Mouse (Mus musculus) neural tube, embryonic 13.5 days (tissue): ENCODE measurements at regions not wholly inside any gene's neighbourhood (a gene's known extent, or its start where the extent isn't known, plus 50 kb on each side); places are given as distances from the start of the nearest gene placed in this dataset.

Experiments
- ATAC-seq: fragments of 200-750 bp; cut with Nextera tagmentation; 2 replicates; pipeline ENCODE4 v1.8.0; 2017; ENCODE audit warnings: low read depth, mild to moderate bottlenecking, moderate TSS enrichment, moderate library complexity
- H3K27ac ChIP-seq: fragments of 300-500 bp; sonication (generic); replicated peaks from 2 replicates; pipeline ENCODE4 v1.5.1; 2015; ENCODE audit warnings: moderate library complexity, mild to moderate bottlenecking, inconsistent platforms
- H3K27me3 ChIP-seq: fragments of 300-500 bp; sonication (generic); 2 replicates; pipeline ENCODE4 v1.6.1; 2015; ENCODE audit warnings: mild to moderate bottlenecking, inconsistent platforms
- H3K36me3 ChIP-seq: fragments of 300-500 bp; sonication (generic); 2 replicates; pipeline ENCODE4 v1.6.1; 2015; ENCODE audit warnings: mild to moderate bottlenecking, inconsistent platforms
- H3K4me1 ChIP-seq: fragments of 300-500 bp; sonication (generic); replicated peaks from 2 replicates; pipeline ENCODE4 v1.6.1; 2015; ENCODE audit warnings: inconsistent platforms
- H3K4me2 ChIP-seq: fragments of 300-500 bp; sonication (generic); 2 replicates; pipeline ENCODE4 v1.6.1; 2015; ENCODE audit warnings: inconsistent platforms, mild to moderate bottlenecking, moderate library complexity
- H3K4me3 ChIP-seq: fragments of 300-500 bp; sonication (generic); 2 replicates; pipeline ENCODE4 v1.5.1; 2015; ENCODE audit warnings: mild to moderate bottlenecking, inconsistent platforms
- H3K9ac ChIP-seq: fragments of 300-500 bp; sonication (generic); 2 replicates; pipeline ENCODE4 v1.6.1; 2015; ENCODE audit warnings: moderate library complexity, mild to moderate bottlenecking, inconsistent platforms
- H3K9me3 ChIP-seq: fragments of 300-500 bp; sonication (generic); 2 replicates; pipeline ENCODE4 v1.6.1; 2016; ENCODE audit warnings: inconsistent platforms
- WGBS: fragments of 180-500 bp; shearing (Covaris S2); methylation state at CpG from one replicate; pipeline ENCODE4 v1.1.7; 2015; 5-methylcytosine and 5-hydroxymethylcytosine counted together

GRCm38 (mm10) chr2:27621741-27622140 is 54.5 kb upstream of the Rxra start:
- Histone ChIP-seq H3K4me3 (no peak overlapping the region), H3K9me3 (no peaks in the 10 kb centered on the region), H3K27me3 (no peaks in the 10 kb centered on the region), H3K9ac (no peak overlapping the region), H3K27ac (no peak overlapping the region), H3K4me1 (no peaks in the 10 kb centered on the region), H3K4me2 (no peak overlapping the region), H3K36me3 (no peaks in the 10 kb centered on the region)
- no peak for ATAC-seq
- WGBS = 78% methylated on average over 3 of the region's 3 CpGs

DNA sequence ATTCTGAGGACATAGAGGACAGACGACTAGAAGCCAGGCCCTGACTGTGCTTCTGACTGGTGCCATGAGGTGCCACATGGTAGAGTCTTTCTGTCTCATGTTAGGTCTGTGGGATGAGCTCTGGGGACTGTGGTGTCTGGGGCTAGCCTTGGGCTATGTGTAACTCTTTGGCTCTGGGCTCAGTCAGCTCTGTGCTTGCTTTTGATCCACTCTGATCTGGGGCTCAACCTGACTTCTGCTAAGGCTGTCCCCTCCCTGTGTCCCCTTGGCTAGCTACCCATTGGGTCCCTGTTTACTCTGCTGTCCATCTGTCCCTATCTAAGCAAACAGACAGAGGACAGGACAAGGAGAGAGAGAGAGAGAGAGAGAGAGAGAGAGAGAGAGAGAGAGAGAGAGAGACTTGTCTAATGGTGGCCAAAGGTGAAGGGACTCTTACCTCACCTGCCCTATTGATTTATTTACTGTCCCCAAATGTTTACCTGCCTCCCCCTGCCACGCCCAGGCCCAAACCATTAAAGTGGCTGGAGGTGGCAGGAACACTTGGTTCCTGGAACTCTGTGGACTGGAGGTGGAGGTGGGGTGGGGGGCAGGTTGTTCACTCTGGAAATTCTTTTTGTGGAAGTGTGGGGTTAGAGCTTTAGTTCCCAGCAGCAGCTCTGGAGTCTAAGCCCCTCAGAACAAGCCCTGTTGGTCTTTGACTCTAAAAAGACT is 51.4 kb upstream of the Rxra start:
- no peak for ATAC-seq
- WGBS = 73% methylated on average over 2 of the region's 2 CpGs

More for the DNA sequence above, 51.4 kb upstream of the Rxra start:
- Histone ChIP-seq H3K27ac (no peak overlapping the region), H3K9me3 (no peaks in the 10 kb centered on the region), H3K36me3 (no peaks in the 10 kb centered on the region), H3K4me1 (no peaks in the 10 kb centered on the region), H3K27me3 (no peaks in the 10 kb centered on the region), H3K9ac (no peak overlapping the region), H3K4me3 (no peak overlapping the region), H3K4me2 (no peak overlapping the region)
